Mouse (Mus musculus): ENCODE results near the gene Atf7ip. TPM values are rescaled to one million over a fixed set of nuclear protein-coding genes. Genes with fewer than 3 reads are reported as not detected.

The Atf7ip gene
- polyA plus RNA-seq, 1 experiment: 37.2 TPM

DNA sequence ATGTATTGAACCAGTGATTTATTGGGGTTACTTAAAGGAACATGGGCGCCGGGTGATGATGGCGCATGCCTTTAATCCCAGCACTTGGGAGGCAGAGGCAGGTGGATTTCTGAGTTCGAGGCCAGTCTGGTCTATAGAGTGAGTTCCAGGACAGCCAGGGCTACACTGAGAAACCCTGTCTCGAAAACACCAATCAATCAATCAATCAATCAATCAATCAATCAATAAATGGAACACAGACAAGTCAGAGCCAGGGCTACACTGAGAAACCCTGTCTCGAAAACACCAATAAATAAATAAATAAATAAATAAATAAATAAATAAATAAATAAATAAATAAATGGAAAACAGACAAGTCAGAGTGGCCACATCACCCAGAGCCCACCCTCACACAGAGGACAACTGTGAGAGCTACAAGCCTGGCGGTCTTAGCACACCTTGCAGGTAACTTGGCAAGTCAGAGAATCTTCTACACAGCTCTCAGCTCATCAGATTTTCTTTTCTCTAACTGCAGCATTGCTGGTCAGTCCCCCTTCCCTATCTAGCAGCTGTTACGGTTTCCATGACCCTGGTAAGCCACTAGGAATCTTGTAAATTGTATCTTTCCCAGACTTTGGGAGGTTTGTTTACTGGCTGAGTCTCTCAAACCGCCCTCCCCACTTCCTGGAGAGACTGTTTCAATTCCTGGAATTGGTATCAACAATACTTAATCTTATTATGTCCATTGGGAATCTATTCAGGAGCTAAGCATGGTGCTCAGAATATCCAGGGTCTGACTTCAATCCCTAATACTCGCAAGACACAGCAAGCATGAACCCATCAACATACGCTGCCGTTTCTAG is 11.8 kb upstream of the Atf7ip start:
- H3K4me1 ChIP-seq (ENCODE audit: control insufficient read depth, insufficient read depth, low read length): peaks cover 41% of the 10 kb centered on the region
- TF ChIP-seq POLR2A (IDR thresholded peaks at IDR 0.05; ENCODE audit: borderline replicate concordance, low read depth, low read length) (no peak), CTCF (IDR thresholded peaks at IDR 0.05; ENCODE audit: low read depth, low read length) (no peak)
- no peak overlapping the region for H3K4me3 ChIP-seq (ENCODE audit: insufficient read depth, low read length)
- no peak overlapping the region for H3K27ac ChIP-seq (ENCODE audit: insufficient read depth, low read depth, low read length)

DNA sequence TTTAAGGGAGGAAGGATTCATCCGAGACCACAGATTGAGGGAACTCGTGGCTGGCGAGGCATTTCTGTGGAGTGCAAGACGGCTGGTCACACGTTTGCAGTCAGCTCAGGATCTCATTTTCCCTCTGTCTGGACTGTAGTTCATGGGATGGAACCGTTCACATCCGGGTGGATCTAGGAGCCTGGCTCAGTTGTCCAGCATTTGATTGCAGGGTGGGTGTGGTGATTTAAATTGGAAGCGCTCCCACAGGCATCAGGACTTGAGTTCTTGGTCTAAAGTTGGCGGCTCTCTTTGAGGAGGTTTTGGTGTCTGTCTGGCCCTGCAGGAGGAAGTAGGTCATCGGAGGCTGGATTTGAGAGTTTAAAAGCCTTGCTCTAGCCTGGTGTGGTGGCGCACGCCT is 10.9 kb upstream of the Atf7ip start:
- H3K4me3 ChIP-seq (ENCODE audit: insufficient read depth, low read length): no peak overlapping the region
- H3K27ac ChIP-seq (ENCODE audit: insufficient read depth, low read depth, low read length): no peak overlapping the region
- no peak for TF ChIP-seq CTCF (IDR thresholded peaks at IDR 0.05; ENCODE audit: low read depth, low read length)
- no peak for TF ChIP-seq POLR2A (IDR thresholded peaks at IDR 0.05; ENCODE audit: borderline replicate concordance, low read depth, low read length)
- peaks cover 46% of the 10 kb centered on the region for H3K4me1 ChIP-seq (ENCODE audit: control insufficient read depth, insufficient read depth, low read length)

DNA sequence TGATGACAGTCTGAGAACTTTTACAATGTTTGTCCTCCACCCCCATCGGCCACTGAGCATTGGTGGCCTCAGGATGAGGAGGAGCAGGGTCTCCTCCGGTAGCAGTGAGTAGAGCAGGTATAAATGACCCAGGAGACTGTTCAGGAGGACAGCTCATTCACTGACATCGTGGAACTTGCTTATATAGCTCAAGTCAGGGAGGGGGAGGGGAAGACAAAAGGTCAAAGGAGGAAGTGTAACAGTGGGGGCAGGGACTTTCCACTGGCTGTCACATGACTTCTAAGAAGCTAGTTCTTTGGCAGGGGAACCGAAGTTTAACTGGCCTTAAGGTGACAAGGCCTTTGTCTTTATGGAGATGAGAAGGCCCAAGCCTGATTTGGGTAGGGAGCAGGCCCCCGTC is 8.2 kb upstream of the Atf7ip start:
- no peak for TF ChIP-seq CTCF (IDR thresholded peaks at IDR 0.05; ENCODE audit: low read depth, low read length)
- no peak for TF ChIP-seq POLR2A (IDR thresholded peaks at IDR 0.05; ENCODE audit: borderline replicate concordance, low read depth, low read length)
- H3K4me1 ChIP-seq (ENCODE audit: control insufficient read depth, insufficient read depth, low read length): peaks cover 27% of the 10 kb centered on the region
- no peak overlapping the region for H3K4me3 ChIP-seq (ENCODE audit: insufficient read depth, low read length)
- H3K27ac ChIP-seq (ENCODE audit: insufficient read depth, low read depth, low read length): peak overlapping the region; percentile 76

DNA sequence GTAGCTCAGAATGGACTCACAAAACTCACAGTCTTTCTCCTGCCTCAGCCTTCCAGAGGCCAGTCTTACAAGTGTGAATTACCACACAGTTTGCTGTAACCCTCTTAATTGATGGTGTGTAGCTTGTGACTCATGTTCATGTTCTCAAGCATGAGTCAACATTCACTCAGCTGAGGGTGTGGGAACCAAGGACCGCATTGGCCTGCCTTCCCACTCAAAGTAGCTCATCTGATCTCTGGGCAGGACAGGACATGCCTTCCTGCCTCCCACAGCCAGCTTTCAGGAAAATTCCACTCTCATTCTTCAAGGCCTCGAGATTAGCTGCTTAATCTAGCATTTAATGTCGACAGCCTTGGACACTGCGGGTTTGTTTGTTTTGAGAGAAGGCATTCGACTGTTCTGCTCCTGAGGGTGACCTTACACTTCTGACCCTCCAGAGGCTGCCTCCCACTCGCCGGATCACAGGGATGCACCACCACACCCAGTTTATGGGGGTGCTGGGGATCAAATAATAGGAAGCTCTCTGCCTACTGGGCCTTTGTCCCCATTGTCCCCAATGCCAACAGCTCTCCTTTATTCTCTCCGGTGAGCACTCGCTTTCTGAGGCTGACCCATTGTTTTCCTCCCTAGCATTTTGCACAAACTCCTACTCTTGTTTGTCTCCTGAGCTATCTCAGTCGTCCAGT is 6.5 kb upstream of the Atf7ip start:
- TF ChIP-seq POLR2A (IDR thresholded peaks at IDR 0.05; ENCODE audit: borderline replicate concordance, low read depth, low read length): no peak
- no peak for TF ChIP-seq CTCF (IDR thresholded peaks at IDR 0.05; ENCODE audit: low read depth, low read length)
- Histone ChIP-seq H3K4me1 (ENCODE audit: control insufficient read depth, insufficient read depth, low read length) (peaks cover 27% of the 10 kb centered on the region), H3K27ac (ENCODE audit: insufficient read depth, low read depth, low read length) (peak overlapping the region; percentile 80), H3K4me3 (ENCODE audit: insufficient read depth, low read length) (no peak overlapping the region)

DNA sequence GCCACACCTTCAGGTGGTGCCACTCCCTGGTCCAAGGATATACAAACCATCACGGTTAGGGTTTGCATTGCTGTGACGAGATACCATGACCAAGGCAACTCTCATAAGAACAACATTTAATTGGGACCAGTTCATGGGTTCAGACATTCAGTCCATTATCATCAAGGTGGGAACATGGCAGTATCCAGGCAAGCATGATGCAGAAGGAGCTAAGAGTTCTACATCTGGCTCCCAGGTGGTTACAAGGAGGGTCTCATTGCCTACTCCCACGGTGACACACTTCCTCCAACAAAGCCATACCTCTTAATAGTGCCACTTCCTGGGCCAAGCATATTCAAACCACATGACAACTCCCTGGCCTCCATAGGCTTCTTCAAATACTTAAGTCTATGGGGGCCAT is 2.7 kb downstream of the Atf7ip start:
- Histone ChIP-seq H3K4me3 (ENCODE audit: insufficient read depth, low read length) (no peak overlapping the region), H3K27ac (ENCODE audit: insufficient read depth, low read depth, low read length) (no peak overlapping the region), H3K4me1 (ENCODE audit: control insufficient read depth, insufficient read depth, low read length) (no peaks in the 10 kb centered on the region)
- TF ChIP-seq POLR2A (IDR thresholded peaks at IDR 0.05; ENCODE audit: borderline replicate concordance, low read depth, low read length) (no peak), CTCF (IDR thresholded peaks at IDR 0.05; ENCODE audit: low read depth, low read length) (no peak)

DNA sequence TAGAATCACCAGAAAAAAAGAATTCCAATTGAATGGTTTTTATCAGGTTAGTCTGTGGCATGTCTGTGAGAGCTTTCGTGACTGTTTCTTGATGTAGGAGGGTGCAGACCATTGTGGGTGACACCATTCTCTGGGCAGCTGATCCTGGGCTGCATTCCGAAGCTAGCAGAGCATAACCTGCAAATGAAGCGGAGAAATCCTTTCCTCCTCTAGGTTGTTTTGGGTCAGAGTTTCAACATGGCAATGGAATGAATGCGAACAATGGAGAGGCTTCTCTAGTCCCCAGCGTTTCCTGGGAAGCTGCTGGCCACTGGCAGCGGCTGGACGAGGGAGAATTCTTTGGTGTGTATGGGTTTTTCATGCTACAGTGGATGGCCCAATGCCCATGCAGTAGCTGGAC is 5.0 kb downstream of the Atf7ip start:
- H3K4me3 ChIP-seq (ENCODE audit: insufficient read depth, low read length): no peak overlapping the region
- no peaks in the 10 kb centered on the region for H3K4me1 ChIP-seq (ENCODE audit: control insufficient read depth, insufficient read depth, low read length)
- TF ChIP-seq CTCF (IDR thresholded peaks at IDR 0.05; ENCODE audit: low read depth, low read length) (no peak), POLR2A (IDR thresholded peaks at IDR 0.05; ENCODE audit: borderline replicate concordance, low read depth, low read length) (no peak)
- no peak overlapping the region for H3K27ac ChIP-seq (ENCODE audit: insufficient read depth, low read depth, low read length)

DNA sequence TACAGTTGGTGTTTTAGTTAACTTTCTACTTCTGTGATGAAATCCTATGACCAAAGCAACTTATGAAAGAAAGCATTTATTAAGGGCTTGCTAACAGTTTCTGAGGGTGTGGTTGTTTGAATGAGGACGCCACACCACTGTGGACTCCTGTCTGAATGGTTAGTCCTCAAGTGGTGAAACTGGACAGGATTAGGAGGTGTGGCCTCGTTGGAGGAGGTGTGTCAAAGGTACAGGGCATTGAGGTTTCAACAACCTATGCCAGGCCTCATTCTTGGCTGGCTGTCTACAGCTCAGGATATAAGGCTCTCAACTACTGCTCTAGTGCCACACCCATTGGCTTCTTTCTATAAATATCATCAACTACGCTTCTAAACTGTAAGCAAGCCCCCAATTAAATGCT is 6.4 kb downstream of the Atf7ip start:
- H3K4me1 ChIP-seq (ENCODE audit: control insufficient read depth, insufficient read depth, low read length): no peaks in the 10 kb centered on the region
- TF ChIP-seq POLR2A (IDR thresholded peaks at IDR 0.05; ENCODE audit: borderline replicate concordance, low read depth, low read length): no peak
- TF ChIP-seq CTCF (IDR thresholded peaks at IDR 0.05; ENCODE audit: low read depth, low read length): no peak
- H3K27ac ChIP-seq (ENCODE audit: insufficient read depth, low read depth, low read length): no peak overlapping the region
- H3K4me3 ChIP-seq (ENCODE audit: insufficient read depth, low read length): no peak overlapping the region

DNA sequence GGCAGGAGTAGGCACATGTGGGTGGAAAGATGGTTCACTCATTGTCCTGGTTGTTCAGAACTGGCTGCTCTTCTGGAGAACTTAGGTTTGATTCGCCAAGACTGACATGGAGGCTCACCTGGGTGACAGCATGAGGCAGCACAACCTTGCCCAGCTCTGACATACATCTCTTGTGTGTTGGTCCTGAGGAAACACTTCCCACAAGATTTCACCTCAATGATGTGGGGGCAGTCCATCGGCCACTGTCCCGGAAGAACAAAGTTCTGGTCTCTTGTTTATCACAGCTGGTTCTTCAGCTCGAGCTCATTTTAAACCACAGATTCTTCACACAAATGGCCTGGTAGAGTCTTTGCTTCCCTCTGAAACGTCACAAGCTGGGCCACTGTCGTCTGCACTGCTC is 10.7 kb downstream of the Atf7ip start:
- Histone ChIP-seq H3K27ac (ENCODE audit: insufficient read depth, low read depth, low read length) (no peak overlapping the region), H3K4me3 (ENCODE audit: insufficient read depth, low read length) (no peak overlapping the region), H3K4me1 (ENCODE audit: control insufficient read depth, insufficient read depth, low read length) (peaks cover 6% of the 10 kb centered on the region)
- no peak for TF ChIP-seq POLR2A (IDR thresholded peaks at IDR 0.05; ENCODE audit: borderline replicate concordance, low read depth, low read length)
- TF ChIP-seq CTCF (IDR thresholded peaks at IDR 0.05; ENCODE audit: low read depth, low read length): no peak

DNA sequence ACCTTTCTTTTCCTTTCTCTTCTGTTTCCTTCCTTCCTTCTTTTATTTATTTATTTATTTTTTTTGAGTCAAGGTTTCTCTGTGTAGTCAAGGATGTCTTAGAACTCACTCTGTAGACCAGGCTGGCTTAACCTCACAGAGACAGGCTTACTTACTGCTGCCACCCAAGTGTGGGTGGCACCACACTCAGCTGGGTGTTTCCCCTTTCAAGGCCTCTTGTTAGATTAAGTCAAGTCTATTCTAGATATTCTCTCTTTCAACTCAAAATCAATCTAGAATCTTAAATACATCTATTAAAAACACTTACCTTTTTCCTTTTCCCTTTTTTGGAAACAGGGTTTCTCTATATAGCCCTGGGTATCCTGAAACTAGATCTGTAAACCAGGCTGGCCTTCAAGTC is 11.3 kb downstream of the Atf7ip start:
- Histone ChIP-seq H3K4me3 (ENCODE audit: insufficient read depth, low read length) (no peak overlapping the region), H3K27ac (ENCODE audit: insufficient read depth, low read depth, low read length) (no peak overlapping the region), H3K4me1 (ENCODE audit: control insufficient read depth, insufficient read depth, low read length) (peaks cover 7% of the 10 kb centered on the region)
- TF ChIP-seq CTCF (IDR thresholded peaks at IDR 0.05; ENCODE audit: low read depth, low read length) (no peak), POLR2A (IDR thresholded peaks at IDR 0.05; ENCODE audit: borderline replicate concordance, low read depth, low read length) (no peak)

All from bone marrow macrophage, adult 2 months (primary cell).